Comparison of ENCODE assay signal across 24 mouse cellular contexts in the genomic region with DNA sequence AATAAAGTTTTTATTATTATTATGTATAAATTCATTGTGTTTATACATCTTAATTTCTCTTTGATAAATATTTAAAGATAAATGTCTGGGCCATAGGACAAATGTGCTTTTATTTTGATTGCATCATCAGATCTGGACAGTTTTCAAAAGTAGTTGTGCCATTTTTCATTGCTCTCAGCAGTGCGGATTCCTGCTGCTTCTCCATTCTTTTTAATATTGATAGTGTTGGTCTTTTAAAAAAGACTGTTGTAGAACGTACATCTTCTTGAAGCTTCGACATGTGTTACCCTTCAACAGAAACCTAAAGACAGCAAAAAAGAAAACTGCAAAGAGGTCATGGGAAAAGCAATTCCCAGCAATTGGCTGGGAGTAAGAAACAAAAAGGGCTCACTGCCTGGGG.
"Had no signal": no experiment of that assay in that cellular context is flagged by ENCODE, and none has a peak within 500 bp of the region (broad histone marks: within the 10 kb centered on the region; RNA-seq: fewer than 3 reads in every experiment).

No protein-coding gene starts in this region.

- H3K27me3 ChIP-seq: heart, embryonic 12.5 days; hindbrain, embryonic 12.5 days; intestine, embryonic 15.5 days; limb, embryonic 12.5 days had no signal

- H3K4me3 ChIP-seq: gastrocnemius, adult 2 months; heart, embryonic 10.5 days; heart, embryonic 12.5 days; hindbrain, embryonic 10.5 days; hindbrain, embryonic 12.5 days; intestine, embryonic 15.5 days; layer of hippocampus, adult 2 months; left cerebral cortex, adult 2 months; limb, embryonic 10.5 days; limb, embryonic 12.5 days had no signal

- H3K9ac ChIP-seq: heart, embryonic 12.5 days; hindbrain, embryonic 12.5 days; hindbrain, embryonic 14.5 days; intestine, embryonic 15.5 days; limb, embryonic 12.5 days had no signal

- H3K4me2 ChIP-seq: heart, embryonic 12.5 days; hindbrain, embryonic 12.5 days; hindbrain, embryonic 14.5 days; intestine, embryonic 15.5 days; limb, embryonic 12.5 days had no signal

- H3K27ac ChIP-seq: gastrocnemius, adult 2 months; heart, embryonic 10.5 days; hindbrain, embryonic 10.5 days; hindbrain, embryonic 12.5 days; hindbrain, embryonic 14.5 days; intestine, embryonic 15.5 days; layer of hippocampus, adult 2 months; left cerebral cortex, adult 2 months; limb, embryonic 10.5 days; limb, embryonic 12.5 days had no signal

- H3K9me3 ChIP-seq: heart, embryonic 10.5 days; heart, embryonic 12.5 days; hindbrain, embryonic 10.5 days; hindbrain, embryonic 12.5 days; intestine, embryonic 15.5 days; limb, embryonic 10.5 days; limb, embryonic 12.5 days had no signal

- ATAC-seq: forebrain, embryonic 16.5 days; hindbrain, embryonic 16.5 days; inflammation-experienced regulatory T-cells, adult 6 months; intestine, embryonic 15.5 days; intestine, postnatal 0 days had no signal

- H3K36me3 ChIP-seq: heart, embryonic 10.5 days; heart, embryonic 12.5 days; hindbrain, embryonic 10.5 days; hindbrain, embryonic 12.5 days; intestine, embryonic 15.5 days; limb, embryonic 10.5 days; limb, embryonic 12.5 days had no signal

- DNase-seq: gastrocnemius, adult 2 months; gastrocnemius, postnatal 10 days; gastrocnemius, postnatal 25 days; heart, adult 18-20 months; heart, postnatal 10 days; heart, postnatal 4 days; kidney, adult 18-20 months; kidney, adult 8-10 months; kidney, postnatal 14 days; kidney, postnatal 36 days had no signal

- H3K4me1 ChIP-seq: heart, embryonic 10.5 days; heart, embryonic 12.5 days; hindbrain, embryonic 10.5 days; hindbrain, embryonic 12.5 days; intestine, embryonic 15.5 days; limb, embryonic 10.5 days; limb, embryonic 12.5 days had no signal
